Mouse (Mus musculus): ENCODE results near the gene Pkp3.

The Pkp3 gene

GRCm38 (mm10) chr7:141077841-141078240 is at the start of gene Pkp3:
TSS of gene Pkp3 (plus strand) at chr7:141078218.
- CTCF ChIA-PET: interaction anchor here in 2 of 4 experiments (0.6 to 1.6 kb wide), 3 partner anchors 11 to 99 kb away, joined by 3 to 5 read pairs (median 4); no protein-coding TSS in a partner anchor
- POLR2A ChIA-PET: interaction anchor here in 3 of 4 experiments (0.7 to 2.4 kb wide), 10 partner anchors 7 to 138 kb away, joined by 3 to 16 read pairs (median 4); partner anchors contain the start of genes Ifitm6 (in 1 of the 3), Rassf7 (in 1 of the 3) and Sigirr (in 1 of the 3)

GRCm38 (mm10) chr7:141028831-141029230 is 49.2 kb upstream of the Pkp3 start, which contains the start of gene Gm17387:
TSS of gene Gm17387 (plus strand) at chr7:141029131.
- ChIA-PET CTCF (interaction anchor here in 1 of 4 experiments (0.7 to 1.3 kb wide), 2 partner anchors 19 to 62 kb away, joined by 4 read pairs; no protein-coding TSS in a partner anchor), POLR2A (interaction anchor here in 3 of 4 experiments (0.6 to 7.5 kb wide), 10 partner anchors 11 to 366 kb away, joined by 3 to 115 read pairs (median 4); partner anchors contain the start of genes Pgghg (in 1 of the 3), Psmd13 (in 1 of the 3) and Sirt3 (in 1 of the 3))

GRCm38 (mm10) chr7:141030390-141030789 is 47.6 kb upstream of the Pkp3 start:
- ChIA-PET CTCF (interaction anchor here in 2 of 4 experiments (0.6 to 1.3 kb wide), 3 partner anchors 10 to 173 kb away, joined by 3 read pairs; no protein-coding TSS in a partner anchor), POLR2A (interaction anchor here in 2 of 4 experiments (0.8 to 7.5 kb wide), 9 partner anchors 14 to 121 kb away, joined by 3 to 115 read pairs (median 3); partner anchors contain the start of gene Pgghg (in 1 of the 2))

- CTCF ChIA-PET: interaction anchor here (0.5 to 1.5 kb wide), 8 partner anchors 10 to 172 kb away, joined by 3 to 8 read pairs (median 4); no protein-coding TSS in a partner anchor
- POLR2A ChIA-PET: interaction anchor here in 3 of 4 experiments (0.6 to 2.3 kb wide), 18 partner anchors 7 to 73 kb away, joined by 3 to 17 read pairs (median 4); no protein-coding TSS in a partner anchor
Observed at GRCm38 (mm10) chr7:141032458-141033167, 45.4 kb upstream of the Pkp3 start.

GRCm38 (mm10) chr7:141036624-141037023 is 41.4 kb upstream of the Pkp3 start:
- POLR2A ChIA-PET: interaction anchor here in 1 of 4 experiments (0.7 kb wide), 1 partner anchor 32 kb away, joined by 3 read pairs; no protein-coding TSS in a partner anchor
- CTCF ChIA-PET: interaction anchor here in 1 of 4 experiments (1.0 kb wide), 1 partner anchor 28 kb away, joined by 3 read pairs; no protein-coding TSS in a partner anchor

- ChIA-PET POLR2A (interaction anchor here (0.6 to 2.5 kb wide), 16 partner anchors 9 to 217 kb away, joined by 3 to 14 read pairs (median 4); partner anchors contain the start of genes Gm45717 (in 1 of the 4), Ifitm2 (in 1 of the 4) and Rassf7 (in 1 of the 4)), CTCF (interaction anchor here in 1 of 4 experiments (0.8 to 1.4 kb wide), 3 partner anchors 11 to 135 kb away, joined by 3 to 4 read pairs (median 3); no protein-coding TSS in a partner anchor)
Observed at GRCm38 (mm10) chr7:141038090-141039032, 39.7 kb upstream of the Pkp3 start.

- ChIA-PET POLR2A (interaction anchor here (0.7 to 2.5 kb wide), 13 partner anchors 8 to 1612 kb away, joined by 3 to 14 read pairs (median 3); partner anchors contain the start of genes Gm17387 (in 1 of the 4), Gm45717 (in 1 of the 4), Ifitm2 (in 1 of the 4) and Rassf7 (in 1 of the 4)), CTCF (interaction anchor here in 2 of 4 experiments (0.5 to 1.4 kb wide), 5 partner anchors 9 to 136 kb away, joined by 3 to 6 read pairs (median 4); no protein-coding TSS in a partner anchor)
Observed at GRCm38 (mm10) chr7:141039386-141040107, 38.5 kb upstream of the Pkp3 start.

GRCm38 (mm10) chr7:141040867-141041606 is 37.0 kb upstream of the Pkp3 start:
- CTCF ChIA-PET: interaction anchor here in 3 of 4 experiments (0.7 to 1.5 kb wide), 8 partner anchors 11 to 196 kb away, joined by 3 to 4 read pairs (median 3); partner anchors contain the start of gene Scgb1c1 (in 1 of the 3)
- POLR2A ChIA-PET: interaction anchor here (0.6 to 9.3 kb wide), 14 partner anchors 9 to 200 kb away, joined by 3 to 115 read pairs (median 4); partner anchors contain the start of genes Gm17387 (in 1 of the 4) and Rassf7 (in 1 of the 4)

GRCm38 (mm10) chr7:141041661-141042060 is 36.4 kb upstream of the Pkp3 start:
- POLR2A ChIA-PET: interaction anchor here in 3 of 4 experiments (1.1 to 9.3 kb wide), 13 partner anchors 9 to 201 kb away, joined by 3 to 115 read pairs (median 4); partner anchors contain the start of genes Gm17387 (in 1 of the 3), Rassf7 (in 1 of the 3) and Sirt3 (in 1 of the 3)
- CTCF ChIA-PET: interaction anchor here (0.6 to 1.5 kb wide), 6 partner anchors 15 to 134 kb away, joined by 3 to 5 read pairs (median 4); no protein-coding TSS in a partner anchor

GRCm38 (mm10) chr7:141042539-141042938 is 35.5 kb upstream of the Pkp3 start:
- CTCF ChIA-PET: interaction anchor here in 3 of 4 experiments (0.7 to 1.8 kb wide), 10 partner anchors 10 to 1439 kb away, joined by 3 to 8 read pairs (median 4); no protein-coding TSS in a partner anchor

GRCm38 (mm10) chr7:141046931-141047580 is 31.0 kb upstream of the Pkp3 start:
- ChIA-PET CTCF (interaction anchor here (0.6 to 3.9 kb wide), 43 partner anchors 9 to 379 kb away, joined by 3 to 48 read pairs (median 6); partner anchors contain the start of genes Scgb1c1 (in 3 of the 4), B4galnt4 (in 2 of the 4), Gm17387 (in 1 of the 4) and Ifitm3 (in 1 of the 4)), POLR2A (interaction anchor here (0.6 to 9.3 kb wide), 72 partner anchors 8 to 400 kb away, joined by 3 to 115 read pairs (median 4); partner anchors contain the start of genes Ifitm3 (in 3 of the 4), Ifitm2 (in 2 of the 4), Lrrc56 (in 2 of the 4) and Pgghg (in 2 of the 4))

More at GRCm38 (mm10) chr7:141042539-141042938, 35.5 kb upstream of the Pkp3 start:
- POLR2A ChIA-PET: interaction anchor here in 3 of 4 experiments (0.5 to 9.3 kb wide), 25 partner anchors 9 to 174 kb away, joined by 3 to 115 read pairs (median 4); partner anchors contain the start of genes Gm17387 (in 1 of the 3) and Sirt3 (in 1 of the 3)

GRCm38 (mm10) chr7:141047581-141048225 is 30.3 kb upstream of the Pkp3 start:
- POLR2A ChIA-PET: interaction anchor here (0.6 to 9.3 kb wide), 73 partner anchors 9 to 888 kb away, joined by 3 to 115 read pairs (median 4); partner anchors contain the start of genes Ifitm3 (in 3 of the 4), Ifitm2 (in 2 of the 4), Lrrc56 (in 2 of the 4) and B4galnt4 (in 1 of the 4)
- CTCF ChIA-PET: interaction anchor here (0.6 to 3.9 kb wide), 47 partner anchors 8 to 858 kb away, joined by 3 to 48 read pairs (median 6); partner anchors contain the start of genes B4galnt4 (in 2 of the 4), Scgb1c1 (in 2 of the 4), Gm17387 (in 1 of the 4) and Ifitm3 (in 1 of the 4)

Measured in embryonic stem cell, embryonic (primary cell).